Mouse (Mus musculus): ENCODE results near the gene Oprl1.

Oprl1 gene

GRCm38 (mm10) chr2:181765251-181765650 lies 50.4 kb downstream of the Oprl1 start:
- no peak for DNase-seq (ENCODE audit: low spot score)

- DNase-seq (ENCODE audit: low spot score) = no peak
Measured at GRCm38 (mm10) chr2:181766672-181767557, 52.1 kb downstream of the Oprl1 start.

- DNase-seq (ENCODE audit: low spot score) = no peak
Measured at GRCm38 (mm10) chr2:181768451-181768850, 53.6 kb downstream of the Oprl1 start.

- no peak for DNase-seq (ENCODE audit: low spot score)
Measured at GRCm38 (mm10) chr2:181769397-181769796, 54.6 kb downstream of the Oprl1 start.
